Mouse (Mus musculus) CH12F3 (cell line): ENCODE data around the gene Borcs5.

Experiments used
- in situ Hi-C: fragments of 300-500 bp; cut with MboI; formaldehyde crosslinking; loops from 2 replicates; pipeline ENCODE4 v1.14.3; 2020; ENCODE audit warnings: low sequenced_read_pairs

Borcs5 gene

GRCm38 (mm10) chr6:134751883-134752647 is 112.8 kb downstream of the Borcs5 start:
- in situ Hi-C loops: no loop called here

GRCm38 (mm10) chr6:134753412-134753811 is 114.1 kb downstream of the Borcs5 start:
- in situ Hi-C loops: no loop called here

- in situ Hi-C loops: no loop called here
Measured at GRCm38 (mm10) chr6:134753858-134754257, 114.5 kb downstream of the Borcs5 start.

GRCm38 (mm10) chr6:134756058-134756457 is 116.7 kb downstream of the Borcs5 start:
- in situ Hi-C loops: no loop called here
